Mouse (Mus musculus): ENCODE data around the gene Lamc3.

DNA sequence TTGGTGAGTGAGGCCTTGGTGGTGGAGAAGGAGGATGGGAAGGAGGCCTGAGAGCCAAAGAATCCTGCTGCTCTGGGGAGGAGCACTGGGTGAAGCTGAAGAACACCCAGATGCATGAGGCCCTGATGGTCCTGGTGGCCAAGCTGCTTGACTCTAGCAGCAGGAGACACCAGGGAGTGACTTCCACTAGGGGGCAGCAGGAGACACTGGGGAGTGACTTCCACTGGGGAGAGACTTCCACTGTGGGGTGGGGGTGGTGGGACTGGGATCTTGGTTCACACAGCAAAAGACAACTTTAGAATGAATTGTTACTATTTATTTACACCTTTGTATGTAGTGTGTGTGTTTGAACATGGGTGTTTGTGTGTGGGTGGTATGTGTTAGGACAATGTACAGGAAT, 78.0 kb downstream of the Lamc3 start:
- TF ChIP-seq CTCF (IDR thresholded peaks at IDR 0.05; ENCODE audit: low read depth, low read length) (peak; percentile 64), GATA1 (IDR thresholded peaks at IDR 0.05; ENCODE audit: borderline replicate concordance, low read length) (no peak)
